Mouse (Mus musculus) myocyte (in vitro differentiated cells): Measurements from ENCODE around the gene Aldh16a1.

Experiments used
- CEBPB ChIP-seq: IDR thresholded peaks from 2 replicates; pipeline ENCODE4 v1.6.1; 2011; ENCODE audit warnings: mild to moderate bottlenecking, moderate library complexity; ENCODE audit not compliant: poor library complexity, insufficient read depth, severe bottlenecking
- E2F4 ChIP-seq: IDR thresholded peaks from one replicate; pipeline ENCODE4 v1.6.1; 2011; ENCODE audit warnings: mild to moderate bottlenecking, control low read depth, moderate library complexity; ENCODE audit not compliant: insufficient read depth
- MAX ChIP-seq: IDR thresholded peaks from one replicate; pipeline ENCODE4 v1.6.1; 2011; ENCODE audit warnings: low read depth, mild to moderate bottlenecking, control low read depth
- MYOD1 ChIP-seq, 3 experiments: IDR thresholded peaks; one replicate each; pipeline ENCODE4 v1.6.1; 2011; ENCODE audit warnings: control low read depth in 2 of 3, low read depth in 2 of 3, mild to moderate bottlenecking in 2 of 3, moderate library complexity in 1 of 3; ENCODE audit not compliant: insufficient read length in 2 of 3, control insufficient read depth in 1 of 3
- MYOG ChIP-seq, 3 experiments: IDR thresholded peaks; one replicate each; pipeline ENCODE4 v1.6.1; 2011; ENCODE audit warnings: control low read depth in 2 of 3, low read depth in 2 of 3, mild to moderate bottlenecking in 2 of 3; ENCODE audit not compliant: insufficient read length in 2 of 3, control insufficient read depth in 1 of 3, insufficient read depth in 1 of 3
- POLR2A ChIP-seq: IDR thresholded peaks from one replicate; pipeline ENCODE4 v1.6.1; 2011; ENCODE audit warnings: low read depth, mild to moderate bottlenecking, control low read depth, moderate library complexity; ENCODE audit not compliant: insufficient read length
- POLR2AphosphoS2 ChIP-seq: IDR thresholded peaks from one replicate; pipeline ENCODE4 v1.6.1; 2011; ENCODE audit warnings: low read depth, control low read depth; ENCODE audit not compliant: insufficient read length
- REST ChIP-seq: IDR thresholded peaks from one replicate; pipeline ENCODE4 v1.6.1; 2011; ENCODE audit warnings: mild to moderate bottlenecking, control low read depth, moderate library complexity; ENCODE audit not compliant: insufficient read depth, insufficient read length
- TCF12 ChIP-seq: IDR thresholded peaks from one replicate; pipeline ENCODE4 v1.6.1; 2011; ENCODE audit warnings: mild to moderate bottlenecking, control low read depth; ENCODE audit not compliant: poor library complexity, insufficient read depth, severe bottlenecking
- TCF3 ChIP-seq: IDR thresholded peaks from one replicate; pipeline ENCODE4 v1.6.1; 2011; ENCODE audit warnings: low read depth, control low read depth; ENCODE audit not compliant: insufficient read length
- USF1 ChIP-seq: IDR thresholded peaks from one replicate; pipeline ENCODE4 v1.6.1; 2011; ENCODE audit warnings: low read depth, mild to moderate bottlenecking, control low read depth, moderate library complexity

DNA sequence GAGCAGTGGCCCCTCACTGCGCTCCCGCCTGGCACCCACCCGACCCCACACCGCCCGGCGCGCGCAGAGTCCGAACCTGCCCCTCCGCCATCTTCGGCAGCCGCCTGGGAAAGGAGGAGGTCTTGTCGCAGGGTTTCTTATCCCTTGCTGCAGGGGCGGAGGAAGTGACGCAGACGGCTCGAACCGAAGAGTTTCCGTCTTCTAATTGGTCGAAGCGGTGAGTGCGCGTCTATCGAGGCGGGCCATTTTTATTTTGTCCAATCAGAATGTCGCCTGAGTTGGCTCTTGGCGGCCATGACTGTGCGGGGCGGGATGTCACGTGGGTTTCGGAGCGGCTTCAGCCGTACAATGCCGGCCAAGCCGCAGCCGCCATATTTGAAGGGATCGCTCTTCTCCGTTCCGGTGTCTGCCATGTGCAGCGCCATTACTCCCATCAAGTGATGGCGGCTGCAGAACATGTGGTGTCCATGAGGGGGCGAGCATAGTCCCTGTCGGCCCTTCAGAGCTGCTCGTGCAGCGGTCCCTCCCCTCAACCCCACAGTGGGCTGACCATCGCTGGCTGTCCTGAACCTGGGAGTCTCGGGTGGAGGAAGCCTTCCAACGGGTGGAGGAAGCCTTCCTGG lies 25.6 kb downstream of the Aldh16a1 start, which contains the start of gene Rpl13a:
- TF ChIP-seq POLR2A, result peak; percentile 92
- TF ChIP-seq POLR2AphosphoS2, result peak; percentile 90
- peak in 1 of 3 experiments; percentile 46 for TF ChIP-seq MYOD1 (IDR thresholded peaks at IDR 0.05; ENCODE audit: control insufficient read depth in 1 of 3, insufficient read length in 2 of 3, low read depth in 2 of 3)
- TF ChIP-seq CEBPB, result no peak
- TF ChIP-seq TCF12, result no peak
- peak; percentile 73 for TF ChIP-seq USF1
- peak; percentile 79 for TF ChIP-seq MAX
- no peak for TF ChIP-seq TCF3
- TF ChIP-seq REST, result no peak
- TF ChIP-seq E2F4, result no peak
- TF ChIP-seq MYOG (IDR thresholded peaks at IDR 0.05; ENCODE audit: control insufficient read depth in 1 of 3, insufficient read depth in 1 of 3, insufficient read length in 2 of 3, low read depth in 2 of 3), result peak in 1 of 3 experiments; percentile 59
